Comparison of ENCODE assay signal across 8 mouse cellular contexts in the genomic region with DNA sequence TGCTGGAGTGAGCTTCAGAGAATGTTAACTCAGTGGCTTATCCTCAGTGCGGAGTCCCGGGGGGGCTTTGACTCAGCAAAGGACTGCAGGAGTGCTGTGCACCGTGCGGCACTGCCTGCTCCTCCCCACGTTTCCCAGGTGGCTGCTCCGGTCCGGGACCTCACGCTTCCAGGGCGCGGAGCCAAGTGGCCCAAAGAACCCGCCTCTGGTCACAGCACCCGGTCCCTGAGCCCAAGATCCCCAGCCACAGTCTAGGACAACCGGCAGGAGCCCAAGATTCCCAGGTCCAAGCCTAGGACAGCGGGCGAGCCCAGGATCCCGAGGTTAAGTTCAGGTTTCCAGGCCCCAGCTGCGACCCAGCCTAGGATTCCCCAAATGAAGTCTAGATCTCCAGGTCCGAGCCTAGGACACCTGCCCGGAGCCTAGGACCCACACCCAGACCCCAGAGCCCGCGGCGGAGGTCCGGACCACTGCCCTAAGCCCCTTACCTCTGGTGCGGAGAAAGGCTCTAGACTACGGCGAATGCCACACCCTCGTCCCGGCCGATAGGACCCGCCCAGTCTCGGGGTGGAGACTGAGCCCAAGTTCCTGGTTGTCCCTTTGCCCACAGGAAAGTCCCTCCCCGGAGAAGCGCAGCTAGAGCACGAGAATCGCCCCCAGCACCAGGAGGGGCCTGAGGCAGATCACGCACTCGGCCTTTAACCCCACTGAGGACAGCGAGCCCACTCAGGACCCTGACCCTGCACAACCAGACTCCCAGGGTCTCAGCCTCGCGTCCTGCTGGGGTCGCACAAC. TPM values are rescaled to one million over a fixed set of nuclear protein-coding genes. Genes with fewer than 3 reads are reported as not detected.
A peak's percentile ranks its signal among the peaks of the same experiment; 100 is the strongest.
DNase-seq lines count a peak whose midpoint lies in the region; ATAC-seq lines count a peak whose summit lies in the region.

A gene (minus strand): TSS at position 564 of the 795 bp plus-strand sequence.

- 0 out of 2 replicates have a peak, but pooled peaks have one; percentile 20 for ATAC-seq in cerebellum, adult (ENCODE audit: insufficient number of reproducible peaks, low FRiP score, low TSS enrichment)
- ATAC-seq in inflammation-experienced regulatory T-cells, adult 6 months, result peak; percentile 92
- ATAC-seq in liver, embryonic 15.5 days (ENCODE audit: insufficient read depth), result peak; percentile 75

- peaks cover 29% of the 10 kb centered on the region for H3K27me3 ChIP-seq in liver, embryonic 15.5 days

- H3K36me3 ChIP-seq in liver, embryonic 15.5 days (replicated peaks), result no peaks in the 10 kb centered on the region

- H3K9ac ChIP-seq in liver, embryonic 15.5 days, result peak within 1 kb of the TSS; percentile 50

- DNase-seq in cerebellum, adult 11 months, result no peak
- peak; percentile 30 to 41 for DNase-seq in cerebellum, postnatal 14 days
- peak; percentile 75 for DNase-seq in gastrocnemius, postnatal 25 days
- DNase-seq in neural tube, embryonic 10.5 days (ENCODE audit: extremely low spot score, low spot score), result peak; percentile 68
- peak; percentile 37 for DNase-seq in thymus, postnatal 0 days (ENCODE audit: low spot score)

- peak within 1 kb of the TSS; percentile 65 for H3K4me3 ChIP-seq in liver, embryonic 15.5 days (replicated peaks)

- WGBS in liver, embryonic 15.5 days (ENCODE audit: insufficient replicate concordance), result under 1% methylated on average over 41 of the region's 41 CpGs

- peak within 1 kb of the TSS; percentile 83 for H3K4me2 ChIP-seq in liver, embryonic 15.5 days

- H3K27ac ChIP-seq in liver, embryonic 15.5 days (replicated peaks), result no peak within 1 kb of the TSS

- H3K4me1 ChIP-seq in liver, embryonic 15.5 days (replicated peaks), result peaks cover 15% of the 10 kb centered on the region

- no peaks in the 10 kb centered on the region for H3K9me3 ChIP-seq in liver, embryonic 15.5 days (replicated peaks)

RNA-seq across cellular contexts. Expression of the gene that starts here (rescaled TPM):
- 10 to 100 TPM; 13.4 to 19.7 TPM for total RNA-seq in gastrocnemius, postnatal 25 days (2021)
- polyA plus RNA-seq in inflammation-experienced regulatory T-cells, adult 6 months (2017; shearing (Covaris generic)), result 10 to 100 TPM; 15.8 to 42.3 (median 20.4) TPM
- 36.9 and 39.6 TPM in 2 replicates for polyA plus RNA-seq in liver, embryonic 15.5 days (2015; fragmentation: Nextera tagmentation; extraction: Ambion mirVana)
- polyA plus RNA-seq in thymus, postnatal 0 days (2015; fragmentation: Nextera tagmentation; extraction: Ambion mirVana), result 33.6 and 34.0 TPM in 2 replicates

Comparison
In these comparisons a context has a peak if more than half of its experiments do, and no peak if none do; other contexts are left out.
1. ATAC-seq: peak in every context shown above with its lines; median percentile 92 in inflammation-experienced regulatory T-cells, adult 6 months; 75 in liver, embryonic 15.5 days; 20 in cerebellum, adult.